Mouse (Mus musculus) erythroblast, embryonic 14.5 days (primary cell): ENCODE data around the gene Sh2d5.

Experiments used
- GATA1 ChIP-seq: IDR thresholded peaks from 2 replicates; pipeline ENCODE4 v1.6.1; 2012; ENCODE audit warnings: low read length, inconsistent platforms, mixed read lengths
- TAL1 ChIP-seq: IDR thresholded peaks from 3 replicates; pipeline ENCODE4 v1.6.1; 2012; ENCODE audit warnings: low read length, inconsistent platforms, mixed read lengths

- no peak for TF ChIP-seq GATA1
- no peak for TF ChIP-seq TAL1
Measured at GRCm38 (mm10) chr4:138278346-138278745, 28.1 kb downstream of the Sh2d5 start.
